Mouse (Mus musculus) mesoderm, embryonic 11.5 days (tissue): ENCODE data around the gene Prps1l1.

ENCODE experiments used
- DNase-seq: peaks from one replicate; pipeline ENCODE4 v3.0.0-alpha.2; 2012; ENCODE audit warnings: low read depth, low spot score

Prps1l1 gene

GRCm38 (mm10) chr12:35025916-35026432, 41.4 kb downstream of the Prps1l1 start:
- no peak for DNase-seq

- DNase-seq, result no peak
Observed at GRCm38 (mm10) chr12:35027533-35027932, 43.0 kb downstream of the Prps1l1 start.
